Mouse (Mus musculus) cerebellum, adult 2 months (tissue): ENCODE data around the gene Ifngr2. TPM values are rescaled to one million over a fixed set of nuclear protein-coding genes. Genes with fewer than 3 reads are reported as not detected.
A peak's percentile ranks its signal among the peaks of the same experiment; 100 is the strongest.

Experiments
- DNase-seq, 2 experiments: peaks; one replicate each; pipeline ENCODE4 v3.0.0; 2021
- H3K27ac ChIP-seq: fragments of 200-500 bp; 2 replicates; pipeline ENCODE4 v1.5.1; 2012; ENCODE audit warnings: low read length, control low read depth, inconsistent platforms; ENCODE audit not compliant: insufficient read depth
- H3K27me3 ChIP-seq: fragments of 200-500 bp; 2 replicates; pipeline ENCODE4 v1.6.1; 2012; ENCODE audit warnings: inconsistent platforms, mild to moderate bottlenecking, low read length, moderate library complexity; ENCODE audit not compliant: control insufficient read depth, insufficient read depth
- H3K4me1 ChIP-seq: fragments of 200-500 bp; 2 replicates; pipeline ENCODE4 v1.6.1; 2011; ENCODE audit warnings: low read length; ENCODE audit not compliant: control insufficient read depth, insufficient read depth
- H3K4me3 ChIP-seq: fragments of 200-500 bp; replicated peaks from 2 replicates; pipeline ENCODE3; 2011; ENCODE audit warnings: mild to moderate bottlenecking, low read depth, low read length, control low read depth; ENCODE audit not compliant: insufficient read depth
- CTCF ChIP-seq: fragments of 200-500 bp; IDR thresholded peaks from 2 replicates; pipeline ENCODE4 v1.5.1; 2011; ENCODE audit warnings: low read depth, mild to moderate bottlenecking, control low read depth, low read length, moderate library complexity, borderline replicate concordance; ENCODE audit not compliant: insufficient read depth
- POLR2A ChIP-seq: fragments of 200-500 bp; IDR thresholded peaks from 2 replicates; pipeline ENCODE4 v1.6.1; 2011; ENCODE audit warnings: low read length, control low read depth, borderline replicate concordance; ENCODE audit not compliant: insufficient read depth
- WGBS: fragments of 180-500 bp; shearing (Covaris S2); methylation state at CpG from one replicate; pipeline ENCODE4 v1.1.7; 2018; 5-methylcytosine and 5-hydroxymethylcytosine counted together
- polyA plus RNA-seq: library from polyadenylated mRNA; depleted of rRNA; stranded (reverse); fragments of >200 nt; gene quantifications from 2 replicates; pipeline ENCODE4 v1.2.3, GENCODE M21; 2012

Ifngr2 gene
- polyA plus RNA-seq, 1 experiment, result 34.5 TPM

DNA sequence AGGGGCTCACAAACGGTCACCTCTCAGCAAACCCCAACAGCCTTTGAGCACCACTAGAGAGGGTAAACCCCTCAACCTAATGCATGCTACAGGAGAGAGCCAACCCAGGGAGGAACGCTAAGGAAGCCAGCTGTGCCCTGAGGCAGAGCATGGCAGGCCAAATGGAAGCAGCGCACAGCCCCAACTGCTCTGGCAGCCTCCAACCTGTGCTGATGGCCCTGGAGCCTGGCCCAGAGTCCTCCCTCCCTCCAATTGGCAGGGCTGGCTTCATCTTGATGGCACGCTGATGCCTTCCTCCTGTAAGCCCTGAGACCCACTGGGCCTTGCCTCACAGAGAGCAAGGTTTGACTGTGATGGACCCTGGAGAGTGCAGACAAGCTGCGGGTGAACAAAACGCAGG is 48.2 kb downstream of the Ifngr2 start:
- peak; percentile 80 to 87 for DNase-seq
- peaks cover 16% of the 10 kb centered on the region for H3K4me1 ChIP-seq
- H3K27ac ChIP-seq, result no peak overlapping the region
- 9% methylated on average over 6 of the region's 6 CpGs for WGBS
- H3K27me3 ChIP-seq, result no peaks in the 10 kb centered on the region
- H3K4me3 ChIP-seq, result no peak overlapping the region
- no peak for TF ChIP-seq CTCF
- no peak for TF ChIP-seq POLR2A

DNA sequence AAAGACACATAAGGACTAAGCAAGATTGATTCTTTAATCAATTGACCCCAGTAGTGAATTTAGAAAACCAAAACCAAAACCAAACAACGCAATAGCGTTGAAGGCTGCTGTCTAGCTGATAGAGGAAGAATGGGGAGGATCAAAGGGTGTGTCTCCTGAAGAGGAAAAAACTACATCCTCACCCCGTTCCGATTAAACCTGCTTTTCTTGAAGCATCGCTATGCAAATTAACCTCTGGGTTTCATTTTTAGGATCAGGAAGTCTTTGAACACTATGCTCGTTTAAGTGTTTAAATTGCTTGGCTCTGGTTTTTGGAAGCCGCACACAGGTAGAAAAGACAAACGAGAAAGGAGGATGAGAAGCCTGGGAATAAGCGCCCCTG is 49.5 kb downstream of the Ifngr2 start:
- Histone ChIP-seq H3K4me3 (peak overlapping the region; percentile 93), H3K4me1 (peaks cover 16% of the 10 kb centered on the region), H3K27me3 (no peaks in the 10 kb centered on the region), H3K27ac (no peak overlapping the region)
- TF ChIP-seq POLR2A (no peak), CTCF (no peak)
- no peak for DNase-seq
- 27% methylated on average over 9 of the region's 9 CpGs for WGBS

DNA sequence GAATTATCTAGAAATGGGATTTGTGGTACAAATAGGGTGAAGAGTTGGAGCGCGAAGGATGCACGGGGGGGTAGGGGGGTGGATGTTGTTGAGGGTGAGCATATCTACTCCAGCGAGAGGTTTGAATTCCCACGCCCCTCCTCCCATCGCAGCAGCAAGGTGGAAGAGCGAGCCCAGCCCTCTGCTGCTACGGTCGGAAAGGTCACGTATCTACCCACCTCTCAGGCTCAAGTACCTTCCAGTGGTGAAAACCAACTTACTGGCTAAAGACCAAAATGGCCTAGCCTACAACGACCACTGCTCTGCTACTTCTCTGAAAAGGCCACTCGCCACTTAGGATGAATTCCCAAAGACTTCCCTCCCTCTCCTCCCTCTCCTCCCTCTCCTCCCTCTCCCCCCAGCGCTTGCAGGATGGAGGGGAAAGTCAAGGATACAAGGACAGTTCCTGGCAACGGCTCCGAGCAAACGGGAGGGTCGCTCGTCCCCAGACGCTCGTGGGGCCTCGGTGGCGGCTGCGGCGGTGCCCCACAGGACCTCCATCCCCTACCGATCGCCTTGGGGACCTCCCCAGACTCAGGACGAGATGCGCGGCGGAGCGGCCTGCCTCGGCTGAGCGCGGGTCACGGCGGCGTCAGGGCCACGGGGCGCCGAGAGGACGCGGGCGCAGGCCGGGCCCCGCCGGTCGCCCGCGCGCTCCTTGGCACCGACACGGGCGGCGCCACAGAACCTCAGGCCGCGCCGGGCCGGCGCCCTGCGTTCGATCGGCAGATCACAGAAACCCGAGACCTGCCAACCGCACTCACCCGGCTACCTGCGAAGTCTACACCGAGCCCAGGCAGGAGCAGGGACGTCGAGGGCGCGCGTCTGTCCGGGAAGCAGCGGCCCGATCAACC is 50.2 kb downstream of the Ifngr2 start:
- no peaks in the 10 kb centered on the region for H3K27me3 ChIP-seq
- H3K27ac ChIP-seq, result peak overlapping the region; percentile 70
- peak; percentile 67 for TF ChIP-seq POLR2A
- TF ChIP-seq CTCF, result no peak
- DNase-seq, result no peak
- under 1% methylated on average over 75 of the region's 75 CpGs for WGBS
- H3K4me1 ChIP-seq, result peaks cover 16% of the 10 kb centered on the region
- peak overlapping the region; percentile 93 for H3K4me3 ChIP-seq

DNA sequence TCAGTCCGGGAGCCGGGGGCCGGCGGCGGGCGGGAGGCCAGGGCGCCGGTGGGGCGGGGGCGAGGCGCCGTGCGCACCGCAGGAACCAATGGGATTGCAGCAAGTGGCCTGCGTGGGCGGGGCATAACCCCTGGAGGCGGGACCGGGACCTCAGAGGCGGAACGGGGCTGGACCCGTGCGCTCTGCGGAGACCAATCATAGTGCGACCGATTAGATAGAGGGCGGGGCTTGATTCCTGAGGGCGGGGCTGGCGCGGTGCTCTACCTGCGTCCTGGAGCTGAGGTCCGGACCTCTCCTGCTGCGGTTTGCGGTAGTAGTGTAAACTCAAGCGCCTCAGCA is 50.8 kb downstream of the Ifngr2 start, which contains the start of gene Tmem50b:
Gene Tmem50b (minus strand): TSS at position 129 of the 339 bp plus-strand sequence.
- Histone ChIP-seq H3K4me3 (peak within 1 kb of the TSS; percentile 93), H3K4me1 (peaks cover 15% of the 10 kb centered on the region), H3K27ac (peak within 1 kb of the TSS; percentile 70), H3K27me3 (no peaks in the 10 kb centered on the region)
- peak; percentile 99 to 100 for DNase-seq
- WGBS, result 2% methylated on average over 34 of the region's 34 CpGs
- TF ChIP-seq POLR2A (no peak), CTCF (no peak)

DNA sequence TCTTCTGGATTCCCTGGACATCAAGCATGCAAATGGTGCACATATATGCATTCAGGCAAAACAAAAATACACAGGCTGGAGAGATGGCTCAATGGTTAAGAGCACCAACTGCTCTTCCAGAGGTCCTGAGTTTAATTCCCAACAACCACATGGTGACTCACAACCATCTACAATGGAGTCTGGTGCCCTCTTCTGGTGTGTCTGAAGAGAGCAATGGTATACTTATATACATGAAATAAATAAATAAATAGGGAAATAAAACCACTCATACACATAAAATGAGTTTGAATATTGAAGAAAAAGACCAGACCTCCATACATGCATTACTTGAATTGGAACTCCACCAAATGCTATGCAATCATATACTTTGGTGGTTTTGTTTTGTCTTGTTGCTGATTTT is 52.4 kb downstream of the Ifngr2 start:
- no peak for TF ChIP-seq CTCF
- no peak for TF ChIP-seq POLR2A
- no peak overlapping the region for H3K27ac ChIP-seq
- H3K27me3 ChIP-seq, result no peaks in the 10 kb centered on the region
- no peak overlapping the region for H3K4me3 ChIP-seq
- no peak for DNase-seq
- peaks cover 9% of the 10 kb centered on the region for H3K4me1 ChIP-seq

DNA sequence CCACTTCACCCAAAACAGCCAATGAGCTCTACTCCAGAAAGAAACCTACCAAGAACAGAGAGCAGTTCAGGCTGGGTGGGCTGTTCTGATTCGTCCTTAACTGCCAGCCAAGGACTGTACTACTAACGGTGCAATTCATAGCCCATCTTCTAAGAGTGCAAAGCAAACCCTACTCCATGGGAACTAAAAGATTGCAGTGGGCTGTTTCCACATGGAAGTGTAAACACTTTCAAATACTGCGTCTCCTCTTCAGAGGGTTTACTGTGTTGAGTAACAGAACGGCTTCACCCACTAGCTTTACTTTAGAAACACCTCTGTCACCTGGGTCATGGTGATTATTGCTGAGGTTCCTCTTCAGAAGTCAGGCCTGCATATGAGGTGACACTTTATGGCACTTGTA is 54.2 kb downstream of the Ifngr2 start:
- 90% methylated on average over 4 of the region's 4 CpGs for WGBS
- H3K27ac ChIP-seq, result no peak overlapping the region
- H3K4me3 ChIP-seq, result no peak overlapping the region
- TF ChIP-seq CTCF (no peak), POLR2A (no peak)
- no peak for DNase-seq
- H3K4me1 ChIP-seq, result no peaks in the 10 kb centered on the region
- no peaks in the 10 kb centered on the region for H3K27me3 ChIP-seq

DNA sequence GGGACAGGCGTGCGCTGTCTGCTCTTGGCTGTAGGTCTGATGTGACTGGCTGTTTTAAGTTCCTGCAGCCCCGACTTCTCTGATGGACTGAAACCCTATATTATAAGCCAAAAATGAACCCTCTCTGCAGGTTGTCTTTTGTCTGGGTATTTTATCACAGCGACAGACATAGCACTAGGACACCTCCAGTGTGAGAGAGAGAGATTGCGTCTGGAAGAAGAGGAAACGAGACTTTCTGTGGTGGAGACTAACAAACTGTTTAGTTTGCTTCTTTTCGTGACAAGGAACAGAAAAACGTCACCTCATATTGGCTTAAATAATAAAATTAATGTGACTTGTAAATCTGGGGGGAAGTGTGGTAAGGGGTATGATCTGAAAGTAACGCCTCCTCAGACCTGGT is 54.8 kb downstream of the Ifngr2 start:
- no peak for TF ChIP-seq POLR2A
- TF ChIP-seq CTCF, result no peak
- DNase-seq, result no peak
- 82% methylated on average over 9 of the region's 9 CpGs for WGBS

DNA sequence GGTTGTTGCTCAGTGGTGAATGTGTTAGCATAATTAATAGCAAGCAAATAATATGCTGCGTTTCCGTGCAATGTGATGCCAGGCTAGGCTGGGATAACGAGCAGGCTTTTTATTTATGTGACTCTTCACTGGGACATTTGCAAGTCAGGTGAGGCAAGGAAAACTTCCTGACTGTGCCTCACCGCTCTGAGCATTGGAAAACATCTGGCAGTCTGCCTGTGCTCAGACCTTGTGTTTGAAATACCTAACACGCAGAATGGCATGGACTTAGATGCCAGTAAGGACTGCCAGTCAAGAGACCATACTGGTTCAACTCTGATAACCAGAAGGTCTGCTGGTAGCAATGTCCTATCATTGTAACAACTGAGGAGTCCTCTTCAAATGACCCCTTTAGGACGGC is 58.3 kb downstream of the Ifngr2 start:
- no peaks in the 10 kb centered on the region for H3K4me1 ChIP-seq
- H3K4me3 ChIP-seq, result no peak overlapping the region
- TF ChIP-seq POLR2A (no peak), CTCF (no peak)
- no peak for DNase-seq
- WGBS, result 79% methylated on average over 6 of the region's 6 CpGs
- no peak overlapping the region for H3K27ac ChIP-seq
- H3K27me3 ChIP-seq, result no peaks in the 10 kb centered on the region

More for the DNA sequence above, 54.8 kb downstream of the Ifngr2 start:
- Histone ChIP-seq H3K27me3 (no peaks in the 10 kb centered on the region), H3K4me3 (no peak overlapping the region), H3K4me1 (no peaks in the 10 kb centered on the region), H3K27ac (no peak overlapping the region)
